Mouse (Mus musculus) kidney, postnatal 10 days (tissue): Measurements from ENCODE around the gene Mllt3.

Experiments used
- DNase-seq: peaks from one replicate; pipeline ENCODE4 v3.0.0; 2021; ENCODE audit warnings: mixed read lengths

Gene Mllt3

DNA sequence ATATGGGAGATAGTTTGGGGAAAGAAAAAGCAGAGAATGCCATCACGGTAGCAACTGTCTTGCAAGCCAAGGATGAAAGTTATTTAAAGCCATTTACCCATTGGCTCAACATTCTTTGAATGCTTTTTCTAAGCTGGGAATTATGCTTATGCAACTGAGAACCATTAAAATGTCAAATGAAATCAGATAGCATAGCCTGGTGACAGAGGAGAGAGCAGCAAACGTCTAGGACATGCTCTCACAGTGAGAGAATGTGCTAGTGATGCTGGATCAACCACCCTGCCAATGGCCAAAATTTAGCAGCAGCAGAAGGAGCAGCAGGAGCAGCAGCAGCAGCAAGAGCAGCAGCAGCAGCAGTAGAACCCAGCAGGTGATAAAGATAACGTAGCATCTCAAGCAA is 267.4 kb downstream of the Mllt3 start:
- no peak for DNase-seq

DNA sequence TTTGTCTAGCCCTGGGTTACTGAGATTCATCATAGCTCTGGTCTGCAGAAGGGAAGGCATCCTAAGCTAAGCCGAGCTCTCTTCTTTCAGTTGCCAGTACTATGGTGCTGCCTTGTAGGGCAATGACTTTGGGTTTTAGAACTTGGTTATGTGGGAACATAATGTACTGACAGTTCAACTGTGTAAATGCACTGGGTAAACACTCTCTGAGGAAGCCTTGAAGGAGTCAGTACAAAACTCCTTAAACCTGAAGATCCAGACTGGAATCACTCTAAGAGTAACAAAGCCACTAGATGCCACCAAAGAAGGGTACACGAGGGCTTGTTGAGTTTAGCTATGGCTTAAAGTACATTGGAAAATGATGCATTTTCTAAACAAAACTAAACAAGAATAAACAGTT is 272.1 kb downstream of the Mllt3 start:
- no peak for DNase-seq

DNA sequence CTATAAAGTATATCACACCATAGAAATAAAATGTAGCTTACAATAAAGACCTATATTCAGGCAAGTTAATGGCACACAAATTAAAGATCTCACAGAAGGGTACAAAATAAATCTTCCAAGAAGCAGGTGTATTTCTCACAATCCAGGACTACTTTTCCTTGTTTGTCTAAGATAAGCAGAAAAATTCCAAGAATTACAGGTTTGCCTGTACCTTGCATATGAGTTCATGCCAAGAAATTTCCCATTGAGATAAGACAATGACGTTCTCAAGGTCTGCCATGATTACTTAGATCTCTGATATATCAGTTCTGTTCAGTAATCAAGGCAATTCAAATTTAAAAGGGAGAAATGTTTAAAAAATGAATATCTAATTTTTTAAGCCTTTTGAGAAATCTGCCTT is 272.9 kb downstream of the Mllt3 start:
- DNase-seq: no peak

DNA sequence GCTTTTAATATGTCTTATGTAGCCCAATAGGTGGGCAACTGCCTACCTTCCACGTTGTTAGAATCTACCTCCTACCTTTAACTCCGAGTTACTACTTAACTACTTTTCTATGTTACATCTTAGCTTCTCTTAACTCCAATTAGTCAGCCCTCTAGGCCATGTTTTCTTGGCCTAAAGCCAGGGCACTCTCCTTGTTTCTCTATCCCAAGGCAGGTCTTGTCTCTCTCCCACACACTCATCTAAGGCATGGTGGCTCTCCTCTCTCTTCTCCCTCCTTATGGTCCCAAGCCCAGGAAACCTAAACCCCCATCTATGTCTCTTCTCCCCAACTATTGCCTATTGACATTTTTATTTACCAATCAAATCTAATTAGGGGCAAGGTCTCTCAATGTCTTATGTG is 273.5 kb downstream of the Mllt3 start:
- no peak for DNase-seq

DNA sequence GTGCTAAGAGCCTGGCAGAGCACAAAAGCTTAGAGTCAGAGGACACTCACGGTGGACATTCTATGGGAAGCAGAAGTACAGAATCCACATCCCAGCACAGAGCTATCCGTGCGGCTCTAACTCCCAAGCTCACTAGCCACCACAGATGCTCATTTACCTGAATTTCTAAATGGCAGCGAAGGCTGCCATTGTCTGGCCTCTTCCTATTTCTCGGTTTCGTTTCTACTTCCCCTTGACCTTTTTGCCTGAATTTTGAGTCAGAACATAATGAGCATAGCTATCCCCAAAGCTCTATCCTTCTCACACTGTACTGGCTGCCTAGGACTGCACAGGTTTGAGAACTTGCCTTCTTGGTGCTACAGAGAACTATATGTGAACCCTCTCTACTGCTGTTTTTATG is 274.1 kb downstream of the Mllt3 start:
- DNase-seq: no peak

DNA sequence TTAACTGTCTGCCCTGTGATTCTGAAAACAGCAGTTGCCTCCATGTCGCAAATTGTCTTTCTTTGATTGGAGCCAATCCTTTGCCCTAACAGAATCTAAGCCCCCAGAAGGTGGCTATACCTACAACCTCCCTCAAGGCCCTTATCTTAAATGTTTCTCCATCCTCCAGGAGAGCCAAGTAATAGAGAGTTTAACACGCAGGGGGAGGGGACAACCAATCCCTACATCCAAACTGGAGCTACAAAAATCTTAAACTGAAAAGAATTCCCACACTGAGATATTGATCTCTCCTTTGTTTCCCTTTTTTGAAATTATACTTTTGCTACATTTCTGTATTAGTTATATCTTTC is 281.7 kb downstream of the Mllt3 start:
- DNase-seq: no peak

DNA sequence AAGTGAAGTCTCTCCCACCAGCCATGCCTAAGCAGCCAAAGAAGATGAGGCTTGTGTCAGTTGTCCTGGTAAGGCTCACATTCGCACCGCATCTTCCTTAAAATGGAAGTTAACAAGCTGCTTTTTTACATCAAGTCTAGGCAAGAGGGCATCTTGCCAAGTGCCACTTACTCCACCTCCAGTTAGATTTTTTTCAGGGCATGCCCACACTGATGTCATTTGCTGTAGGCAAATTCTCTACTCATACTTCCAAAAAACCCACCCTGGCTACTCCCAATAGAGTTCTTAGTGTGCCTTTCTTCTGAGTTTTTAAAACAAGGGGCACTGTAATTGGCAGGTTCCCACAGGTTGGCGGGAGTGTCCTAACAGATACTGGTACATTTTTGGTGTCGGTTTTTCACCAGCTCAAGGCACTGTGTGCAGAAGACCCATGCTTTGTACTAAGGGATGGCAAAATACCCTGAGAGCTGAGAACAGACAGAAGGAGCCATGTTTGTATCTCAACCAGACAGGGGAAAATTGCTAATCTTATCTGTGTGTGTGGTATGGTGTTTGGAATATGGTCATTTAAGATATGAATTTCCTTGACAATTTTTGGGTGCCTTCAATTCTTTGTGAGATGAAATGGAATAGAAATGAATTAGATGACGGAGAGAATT is 282.2 kb downstream of the Mllt3 start:
- DNase-seq: no peak

DNA sequence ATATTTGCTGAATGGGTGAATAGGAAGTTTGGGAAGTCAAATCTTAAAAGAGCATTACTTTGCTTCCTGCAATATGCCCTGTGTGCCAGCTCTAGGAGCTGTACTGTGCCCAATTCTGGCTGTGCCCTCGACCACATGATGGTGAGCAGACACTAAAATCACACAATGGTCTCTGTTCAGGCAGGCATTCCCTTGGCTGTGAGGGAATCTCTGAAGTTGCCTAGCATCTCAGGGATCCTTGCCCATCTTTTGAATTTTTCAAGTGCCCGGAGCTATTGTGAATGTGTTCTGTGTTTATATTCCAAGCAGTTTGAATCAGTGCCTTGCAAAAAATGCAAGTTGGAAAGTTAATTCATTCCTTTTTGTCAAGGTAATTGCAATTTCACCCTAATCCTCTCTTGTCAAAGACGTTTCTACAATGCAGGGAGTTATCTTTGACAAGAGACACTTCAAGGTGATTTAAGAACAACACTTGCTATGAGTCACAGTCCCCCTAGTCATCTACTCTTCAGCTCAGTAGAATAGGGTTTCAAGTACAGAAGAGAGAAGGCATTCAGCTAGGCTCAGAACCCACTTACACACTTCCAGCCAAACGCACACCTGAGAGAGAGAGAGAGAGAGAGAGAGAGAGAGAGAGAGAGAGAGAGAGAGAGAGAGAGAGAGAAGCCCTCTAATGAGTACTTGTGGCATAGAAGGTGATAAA is 283.5 kb downstream of the Mllt3 start:
- DNase-seq: no peak

DNA sequence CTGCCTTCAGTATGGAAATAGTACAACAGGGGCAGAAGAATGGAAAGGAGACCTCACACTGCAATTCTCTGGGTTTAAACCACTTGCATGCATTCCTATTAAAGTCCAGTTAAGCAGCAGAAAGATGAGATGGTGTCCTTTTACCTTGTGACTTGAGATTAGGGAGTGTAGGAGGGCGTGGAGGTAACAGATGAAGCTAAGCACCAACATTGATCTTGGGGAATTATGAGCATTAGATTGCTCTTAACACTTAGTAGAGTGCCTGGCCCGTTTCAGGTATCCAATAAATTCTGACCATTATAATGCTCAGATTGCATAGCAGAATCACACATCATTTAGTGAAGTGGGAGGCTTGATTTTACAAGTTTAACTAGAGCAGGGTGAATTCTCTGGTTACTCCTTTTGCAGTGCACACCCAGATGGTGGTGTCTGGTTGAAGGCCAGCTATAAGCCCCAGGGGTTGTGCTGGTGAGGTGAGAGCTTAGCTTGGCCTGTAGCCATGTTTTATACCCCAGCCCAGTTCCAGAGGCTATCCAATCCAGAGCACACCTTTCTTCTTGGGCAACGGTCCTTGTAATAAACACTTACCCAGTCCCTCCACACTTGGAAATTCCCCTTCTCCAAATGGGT is 288.0 kb downstream of the Mllt3 start:
- no peak for DNase-seq

DNA sequence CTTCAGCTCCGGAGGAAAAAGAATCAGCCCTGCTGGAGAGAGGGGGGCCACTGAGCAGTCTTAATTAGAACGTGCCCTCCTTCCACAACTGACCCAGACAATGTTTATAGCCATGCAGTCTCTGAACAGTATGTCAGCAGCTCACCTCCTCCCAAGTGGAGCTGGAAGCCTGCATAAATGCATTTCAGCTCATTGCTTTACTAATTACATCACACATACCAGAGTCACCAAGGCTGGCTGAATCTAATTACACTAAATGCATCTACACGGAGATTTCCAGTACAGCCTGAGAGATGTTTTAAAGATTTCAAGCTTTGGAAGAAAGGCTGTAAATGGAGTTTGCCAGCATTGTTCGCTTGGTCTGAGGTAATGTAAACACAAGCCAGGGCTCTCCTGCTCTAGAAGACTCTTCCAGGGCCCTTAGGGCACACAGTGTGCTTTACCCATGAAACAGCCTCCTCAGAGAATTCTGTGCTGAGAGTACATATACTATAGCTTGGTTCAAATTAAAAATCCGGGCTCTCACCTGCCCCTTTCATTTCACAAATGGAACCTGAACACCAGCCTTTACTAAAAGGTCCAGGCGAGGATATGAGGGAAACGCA is 293.5 kb downstream of the Mllt3 start:
- no peak for DNase-seq

DNA sequence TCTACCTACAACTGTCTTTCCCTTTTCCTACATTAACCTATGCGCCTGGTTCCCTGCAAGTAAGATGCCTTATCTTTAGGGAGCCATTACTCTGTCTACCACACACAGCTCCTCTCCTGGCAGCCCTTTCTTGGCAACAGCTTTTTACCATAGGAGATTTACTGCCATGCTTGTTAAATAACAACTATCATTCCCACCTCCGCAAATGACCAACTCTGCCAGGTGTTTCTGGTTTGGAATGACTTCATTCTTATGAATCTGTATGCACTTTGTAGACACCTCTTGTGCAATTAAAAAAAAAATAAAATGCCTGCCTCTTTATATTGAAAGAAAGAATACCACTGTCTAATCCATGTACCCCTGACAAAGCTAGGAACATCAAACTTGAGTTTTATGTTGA is 294.1 kb downstream of the Mllt3 start:
- DNase-seq: no peak

DNA sequence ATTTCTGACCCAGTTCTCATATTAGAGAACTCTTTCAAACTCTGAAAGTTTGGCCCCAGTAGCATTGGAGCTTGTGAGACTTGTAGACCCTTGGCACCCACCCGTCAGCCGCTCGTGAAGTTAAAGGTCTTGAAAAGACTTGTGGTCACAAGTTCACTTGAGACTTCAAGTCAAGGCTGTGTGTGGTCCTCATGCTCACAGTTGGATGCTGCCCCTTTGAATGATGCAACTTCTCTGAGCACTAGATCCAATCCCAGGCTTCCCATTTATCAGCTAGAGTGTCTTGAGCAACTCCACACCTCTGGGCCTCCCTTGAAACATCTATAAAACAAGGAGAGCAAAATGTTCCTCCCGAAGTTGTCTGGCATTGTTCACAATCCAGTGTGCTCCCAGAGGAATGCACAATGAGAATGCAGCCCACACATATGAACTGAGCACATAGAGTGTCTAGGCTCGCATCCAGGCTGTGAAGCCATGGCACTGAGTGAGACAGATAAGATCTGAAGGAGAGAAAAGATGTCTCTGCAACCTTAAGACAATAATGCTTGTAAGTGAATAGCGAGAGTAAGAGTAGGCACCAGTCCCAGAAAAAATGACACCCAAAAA is 295.9 kb downstream of the Mllt3 start:
- DNase-seq: peak; percentile 14

DNA sequence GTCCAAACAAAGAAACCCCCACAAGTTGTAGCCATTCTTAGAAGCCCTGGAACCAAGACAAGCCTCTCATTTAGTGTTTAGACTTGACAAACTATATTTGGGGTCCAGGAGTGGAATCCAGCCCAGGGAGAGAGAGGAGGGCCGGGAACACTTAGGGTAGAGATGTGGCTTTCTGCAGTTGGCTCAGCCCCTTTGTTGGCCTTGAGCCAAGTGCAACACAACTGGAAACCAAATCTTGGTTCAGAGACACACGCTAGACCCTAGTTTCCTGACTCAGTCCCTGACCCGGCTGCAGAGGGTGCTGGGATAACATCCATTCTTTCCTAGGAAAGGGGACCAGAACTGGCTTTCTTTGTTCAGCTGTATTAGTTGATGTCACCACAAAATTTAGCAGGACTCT is 296.4 kb downstream of the Mllt3 start:
- peak; percentile 52 for DNase-seq

DNA sequence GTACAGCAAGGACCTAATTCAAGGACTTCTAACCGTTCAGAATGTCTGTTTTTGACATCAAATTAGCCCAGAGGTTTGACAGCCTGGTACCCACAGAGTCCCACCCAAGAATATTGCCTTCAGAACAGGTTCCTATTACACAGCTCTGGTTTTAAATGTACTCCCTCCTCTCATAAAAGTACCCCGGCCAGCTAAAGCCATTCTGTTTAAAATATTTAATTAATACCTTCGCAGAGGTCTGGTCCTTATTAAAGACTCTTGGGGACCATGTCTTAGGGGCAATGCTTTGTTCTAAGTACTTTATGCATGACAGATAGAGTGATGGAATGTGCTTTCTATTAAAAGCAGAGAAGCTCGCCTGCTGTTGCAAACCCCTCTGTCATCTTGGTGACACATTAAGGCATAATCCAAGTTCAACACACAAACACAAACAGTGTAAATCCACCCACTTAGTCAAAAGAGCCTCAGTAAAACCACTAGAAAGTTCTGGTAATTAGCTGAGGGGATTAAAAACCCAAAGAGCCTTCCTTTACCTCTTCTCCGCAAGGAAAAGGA is 302.0 kb downstream of the Mllt3 start:
- DNase-seq: no peak

DNA sequence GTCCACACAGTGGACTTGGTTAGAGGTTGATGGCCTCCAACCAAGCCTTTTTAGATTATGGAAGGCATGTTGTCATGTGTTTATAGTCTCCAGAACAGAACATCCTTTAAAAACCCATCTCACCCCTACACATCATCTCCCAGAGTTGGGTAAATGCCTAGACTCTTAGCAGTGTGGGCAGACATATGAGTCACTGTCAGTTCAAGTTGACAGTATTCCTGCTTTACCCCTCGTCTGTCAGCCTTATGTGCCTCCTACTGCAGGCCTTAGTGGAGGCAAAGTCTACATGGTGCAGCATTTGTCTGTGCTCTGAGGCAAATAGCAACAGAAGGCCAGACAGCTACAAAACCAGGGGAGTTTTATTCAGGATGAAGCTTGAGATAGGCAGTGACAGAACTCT is 304.6 kb downstream of the Mllt3 start:
- DNase-seq: no peak

DNA sequence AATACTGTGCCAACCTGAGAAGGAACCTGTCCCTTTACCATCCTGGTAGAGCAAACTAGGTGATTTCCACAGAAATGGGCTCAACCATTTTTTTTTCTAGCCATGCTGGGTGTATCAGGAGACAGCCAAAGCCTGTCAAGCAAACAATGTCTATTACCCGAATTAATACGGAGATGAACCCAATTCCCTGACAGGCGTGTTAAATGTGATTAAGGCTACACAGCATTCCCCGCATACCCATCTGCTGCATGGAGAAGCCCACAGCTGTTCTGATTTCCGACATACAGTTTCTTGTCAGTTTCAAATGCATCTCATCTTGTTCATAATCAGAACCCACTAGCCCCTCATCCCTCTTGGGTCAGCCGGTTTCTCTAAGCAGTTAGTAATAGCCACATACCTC is 309.7 kb downstream of the Mllt3 start:
- no peak for DNase-seq
